Mouse (Mus musculus): ENCODE data around the gene Tcirg1. TPM values are rescaled to one million over a fixed set of nuclear protein-coding genes. Genes with fewer than 3 reads are reported as not detected.

The Tcirg1 gene
- polyA plus RNA-seq, 1 experiment: 38.4 TPM

- no peak overlapping the region for H3K4me3 ChIP-seq (ENCODE audit: insufficient read depth, low read length)
- peaks cover 6% of the 10 kb centered on the region for H3K4me1 ChIP-seq (ENCODE audit: control insufficient read depth, insufficient read depth, low read length)
- no peak for TF ChIP-seq CTCF (IDR thresholded peaks at IDR 0.05; ENCODE audit: extremely low read depth, insufficient read depth, low read length)
- TF ChIP-seq POLR2A (IDR thresholded peaks at IDR 0.05; ENCODE audit: extremely low read depth, insufficient read depth, low read length): no peak
- no peak overlapping the region for H3K27ac ChIP-seq (ENCODE audit: insufficient read depth, low read length)
These were observed 38.6 kb downstream of the Tcirg1 start for GRCm38 (mm10) chr19:3868290-3868689.

- Histone ChIP-seq H3K27ac (ENCODE audit: insufficient read depth, low read length) (no peak overlapping the region), H3K4me1 (ENCODE audit: control insufficient read depth, insufficient read depth, low read length) (no peaks in the 10 kb centered on the region; the same call in 1 of the 2 replicates), H3K4me3 (ENCODE audit: insufficient read depth, low read length) (no peak overlapping the region)
- TF ChIP-seq CTCF (IDR thresholded peaks at IDR 0.05; ENCODE audit: extremely low read depth, insufficient read depth, low read length) (peak; percentile 15; the same call in 1 of the 2 replicates), POLR2A (IDR thresholded peaks at IDR 0.05; ENCODE audit: extremely low read depth, insufficient read depth, low read length) (no peak)
These were observed 42.0 kb downstream of the Tcirg1 start for GRCm38 (mm10) chr19:3864960-3865359.

DNA sequence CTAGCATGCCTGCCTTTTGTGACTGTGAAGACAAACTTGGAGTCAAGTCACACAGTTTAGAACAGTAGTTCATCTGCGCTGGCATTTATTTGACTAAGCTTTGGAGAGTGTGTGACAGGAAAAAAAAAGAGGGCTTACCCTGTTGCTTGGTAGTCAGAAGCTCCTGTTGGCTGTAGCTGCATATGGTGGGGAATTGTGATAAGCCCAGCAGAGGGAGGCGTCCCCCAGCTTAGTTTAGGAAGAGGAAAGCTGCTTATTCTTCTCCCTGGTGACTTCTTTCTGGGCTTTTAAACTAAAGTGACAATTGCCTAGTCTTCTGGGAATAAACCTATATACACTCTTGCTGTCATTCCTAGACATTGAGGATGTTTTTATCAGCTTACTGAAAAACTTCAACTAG, 44.2 kb downstream of the Tcirg1 start:
- TF ChIP-seq CTCF (IDR thresholded peaks at IDR 0.05; ENCODE audit: extremely low read depth, insufficient read depth, low read length): no peak
- TF ChIP-seq POLR2A (IDR thresholded peaks at IDR 0.05; ENCODE audit: extremely low read depth, insufficient read depth, low read length): no peak
- Histone ChIP-seq H3K4me1 (ENCODE audit: control insufficient read depth, insufficient read depth, low read length) (peaks cover 2% of the 10 kb centered on the region; the same call in 1 of the 2 replicates), H3K27ac (ENCODE audit: insufficient read depth, low read length) (no peak overlapping the region), H3K4me3 (ENCODE audit: insufficient read depth, low read length) (no peak overlapping the region)

GRCm38 (mm10) chr19:3857220-3857619, 49.7 kb downstream of the Tcirg1 start:
- H3K4me3 ChIP-seq (ENCODE audit: insufficient read depth, low read length): no peak overlapping the region
- no peak overlapping the region for H3K27ac ChIP-seq (ENCODE audit: insufficient read depth, low read length)
- peaks cover 15% of the 10 kb centered on the region for H3K4me1 ChIP-seq (ENCODE audit: control insufficient read depth, insufficient read depth, low read length)
- TF ChIP-seq CTCF (IDR thresholded peaks at IDR 0.05; ENCODE audit: extremely low read depth, insufficient read depth, low read length) (no peak), POLR2A (IDR thresholded peaks at IDR 0.05; ENCODE audit: extremely low read depth, insufficient read depth, low read length) (no peak)

DNA sequence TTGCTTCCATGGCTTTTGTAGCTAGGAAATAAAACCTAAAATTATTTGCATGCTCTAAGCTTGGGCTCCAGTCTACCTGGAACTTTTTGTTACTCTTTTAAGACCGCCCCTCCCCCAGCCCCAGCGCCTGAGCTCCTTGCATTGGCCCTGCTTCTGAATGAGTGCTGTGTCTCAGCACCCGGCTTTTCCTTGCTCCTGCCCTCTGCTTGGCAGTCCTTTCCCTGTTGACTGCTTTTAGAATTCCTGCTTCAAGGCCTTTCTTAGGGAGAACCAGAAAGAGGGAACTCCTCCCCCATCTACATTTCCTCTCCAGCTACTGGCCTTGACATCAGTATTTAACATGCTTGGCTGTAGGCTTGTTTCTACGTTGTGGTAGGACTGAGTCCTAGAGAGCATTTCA, 51.3 kb downstream of the Tcirg1 start:
- peak overlapping the region; percentile 22; the same call in 1 of the 2 replicates for H3K27ac ChIP-seq (ENCODE audit: insufficient read depth, low read length)
- no peak overlapping the region for H3K4me3 ChIP-seq (ENCODE audit: insufficient read depth, low read length)
- peaks cover 19% of the 10 kb centered on the region for H3K4me1 ChIP-seq (ENCODE audit: control insufficient read depth, insufficient read depth, low read length)
- TF ChIP-seq POLR2A (IDR thresholded peaks at IDR 0.05; ENCODE audit: extremely low read depth, insufficient read depth, low read length) (no peak), CTCF (IDR thresholded peaks at IDR 0.05; ENCODE audit: extremely low read depth, insufficient read depth, low read length) (no peak)

- peaks cover 19% of the 10 kb centered on the region for H3K4me1 ChIP-seq (ENCODE audit: control insufficient read depth, insufficient read depth, low read length)
- H3K27ac ChIP-seq (ENCODE audit: insufficient read depth, low read length): peak overlapping the region; percentile 22; the same call in 1 of the 2 replicates
- H3K4me3 ChIP-seq (ENCODE audit: insufficient read depth, low read length): no peak overlapping the region
- TF ChIP-seq CTCF (IDR thresholded peaks at IDR 0.05; ENCODE audit: extremely low read depth, insufficient read depth, low read length): no peak
- no peak for TF ChIP-seq POLR2A (IDR thresholded peaks at IDR 0.05; ENCODE audit: extremely low read depth, insufficient read depth, low read length)
These were observed 51.8 kb downstream of the Tcirg1 start for GRCm38 (mm10) chr19:3855091-3855490.

- Histone ChIP-seq H3K27ac (ENCODE audit: insufficient read depth, low read length) (no peak overlapping the region), H3K4me1 (ENCODE audit: control insufficient read depth, insufficient read depth, low read length) (peaks cover 19% of the 10 kb centered on the region), H3K4me3 (ENCODE audit: insufficient read depth, low read length) (peak overlapping the region; percentile 60)
- TF ChIP-seq POLR2A (IDR thresholded peaks at IDR 0.05; ENCODE audit: extremely low read depth, insufficient read depth, low read length) (no peak), CTCF (IDR thresholded peaks at IDR 0.05; ENCODE audit: extremely low read depth, insufficient read depth, low read length) (no peak)
These were observed 53.0 kb downstream of the Tcirg1 start for GRCm38 (mm10) chr19:3853891-3854290.

DNA sequence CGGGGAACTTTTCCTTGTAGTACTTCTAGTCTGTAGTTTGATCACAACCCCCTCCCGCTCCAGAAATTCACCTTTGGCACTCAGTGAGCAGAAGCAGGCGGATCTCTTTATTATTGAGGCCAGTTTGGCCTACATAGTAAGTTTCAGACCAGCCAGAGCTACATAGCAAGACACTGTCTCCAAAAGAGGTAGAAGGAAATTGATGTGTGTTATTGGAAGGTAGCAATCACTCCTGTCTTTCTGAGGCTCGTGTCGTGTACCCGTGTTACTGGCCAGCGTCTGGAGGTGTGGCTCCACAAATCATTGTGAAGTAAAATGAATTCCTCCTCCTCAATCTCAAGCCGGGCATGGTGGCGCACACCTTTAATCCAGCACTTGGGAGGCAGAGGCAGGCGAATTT, 53.8 kb downstream of the Tcirg1 start:
- no peak overlapping the region for H3K27ac ChIP-seq (ENCODE audit: insufficient read depth, low read length)
- no peak for TF ChIP-seq CTCF (IDR thresholded peaks at IDR 0.05; ENCODE audit: extremely low read depth, insufficient read depth, low read length)
- no peak for TF ChIP-seq POLR2A (IDR thresholded peaks at IDR 0.05; ENCODE audit: extremely low read depth, insufficient read depth, low read length)
- peaks cover 19% of the 10 kb centered on the region for H3K4me1 ChIP-seq (ENCODE audit: control insufficient read depth, insufficient read depth, low read length)
- H3K4me3 ChIP-seq (ENCODE audit: insufficient read depth, low read length): peak overlapping the region; percentile 60

- Histone ChIP-seq H3K27ac (ENCODE audit: insufficient read depth, low read length) (peak overlapping the region; percentile 100), H3K4me3 (ENCODE audit: insufficient read depth, low read length) (peak overlapping the region; percentile 60), H3K4me1 (ENCODE audit: control insufficient read depth, insufficient read depth, low read length) (peaks cover 16% of the 10 kb centered on the region)
- TF ChIP-seq CTCF (IDR thresholded peaks at IDR 0.05; ENCODE audit: extremely low read depth, insufficient read depth, low read length): no peak
- peak; percentile 47; the same call in 1 of the 2 replicates for TF ChIP-seq POLR2A (IDR thresholded peaks at IDR 0.05; ENCODE audit: extremely low read depth, insufficient read depth, low read length)
These were observed 54.8 kb downstream of the Tcirg1 start for GRCm38 (mm10) chr19:3851979-3852681.

- Histone ChIP-seq H3K4me1 (ENCODE audit: control insufficient read depth, insufficient read depth, low read length) (peaks cover 14% of the 10 kb centered on the region), H3K27ac (ENCODE audit: insufficient read depth, low read length) (peak within 1 kb of the TSS; percentile 100), H3K4me3 (ENCODE audit: insufficient read depth, low read length) (peak within 1 kb of the TSS; percentile 60)
- TF ChIP-seq POLR2A (IDR thresholded peaks at IDR 0.05; ENCODE audit: extremely low read depth, insufficient read depth, low read length): peak; percentile 96
- no peak for TF ChIP-seq CTCF (IDR thresholded peaks at IDR 0.05; ENCODE audit: extremely low read depth, insufficient read depth, low read length)
These were observed 55.4 kb downstream of the Tcirg1 start, which contains the start of gene Chka for GRCm38 (mm10) chr19:3851502-3851962. TSS of gene Chka (plus strand) at chr19:3851773.
